Mouse (Mus musculus) embryo, embryonic 9.5 days (tissue): ENCODE results near the gene Rpl27a.

Source experiments
- DNase-seq: peaks from one replicate; pipeline ENCODE4 v3.0.0-alpha.2; 2017; ENCODE audit errors: extremely low spot score

The Rpl27a gene

GRCm38 (mm10) chr7:109525740-109526663 lies 7.1 kb downstream of the Rpl27a start:
- DNase-seq: no peak

GRCm38 (mm10) chr7:109527536-109527935 lies 8.6 kb downstream of the Rpl27a start:
- no peak for DNase-seq

GRCm38 (mm10) chr7:109528356-109528755 lies 9.4 kb downstream of the Rpl27a start:
- peak; percentile 62 for DNase-seq

- DNase-seq: no peak
Measured at GRCm38 (mm10) chr7:109529741-109530140, 10.8 kb downstream of the Rpl27a start.

GRCm38 (mm10) chr7:109531501-109531900 lies 12.6 kb downstream of the Rpl27a start:
- no peak for DNase-seq

GRCm38 (mm10) chr7:109532691-109533090 lies 13.7 kb downstream of the Rpl27a start:
- no peak for DNase-seq

GRCm38 (mm10) chr7:109533129-109533528 lies 14.2 kb downstream of the Rpl27a start:
- no peak for DNase-seq

GRCm38 (mm10) chr7:109533888-109534287 lies 14.9 kb downstream of the Rpl27a start:
- DNase-seq: no peak

GRCm38 (mm10) chr7:109534921-109535320 lies 16.0 kb downstream of the Rpl27a start:
- DNase-seq: no peak

- no peak for DNase-seq
Measured at GRCm38 (mm10) chr7:109536451-109536946, 17.6 kb downstream of the Rpl27a start.

GRCm38 (mm10) chr7:109540902-109541301 lies 22.0 kb downstream of the Rpl27a start:
- DNase-seq: no peak

GRCm38 (mm10) chr7:109541609-109542363 lies 22.8 kb downstream of the Rpl27a start:
- no peak for DNase-seq

- no peak for DNase-seq
Measured at GRCm38 (mm10) chr7:109542364-109542628, 23.3 kb downstream of the Rpl27a start.

- no peak for DNase-seq
Measured at GRCm38 (mm10) chr7:109544792-109545191, 25.8 kb downstream of the Rpl27a start.

GRCm38 (mm10) chr7:109545255-109545993 lies 26.5 kb downstream of the Rpl27a start:
- no peak for DNase-seq

- DNase-seq: no peak
Measured at GRCm38 (mm10) chr7:109546186-109546585, 27.2 kb downstream of the Rpl27a start.

- DNase-seq: no peak
Measured at GRCm38 (mm10) chr7:109546726-109547125, 27.8 kb downstream of the Rpl27a start.

- no peak for DNase-seq
Measured at GRCm38 (mm10) chr7:109559536-109559935, 40.6 kb downstream of the Rpl27a start.

GRCm38 (mm10) chr7:109561466-109562153 lies 42.7 kb downstream of the Rpl27a start:
- DNase-seq: no peak

GRCm38 (mm10) chr7:109562154-109562599 lies 43.2 kb downstream of the Rpl27a start:
- DNase-seq: no peak

- no peak for DNase-seq
Measured at GRCm38 (mm10) chr7:109562676-109563075, 43.7 kb downstream of the Rpl27a start.
